Mouse (Mus musculus) left cerebral cortex, adult 2 months (tissue): ENCODE data around the gene Mtx1. TPM values are rescaled to one million over a fixed set of nuclear protein-coding genes. Genes with fewer than 3 reads are reported as not detected.
"Not testable (repeated sequence)": the region's sequence is repeated elsewhere in the genome, so short reads cannot be mapped to it uniquely, and the experiment has no call there.

Source experiments
- DNase-seq, 2 experiments: peaks; one replicate each; pipeline ENCODE4 v3.0.0; 2021 to 2022; ENCODE audit warnings: low spot score in 2 of 2, mixed read lengths in 1 of 2; ENCODE audit errors: extremely low spot score in 1 of 2
- H3K27ac ChIP-seq: fragments of 200-600 bp; 2 replicates; pipeline ENCODE4 v1.8.1; 2022
- H3K4me3 ChIP-seq: fragments of 200-600 bp; 2 replicates; pipeline ENCODE4 v1.8.1; 2022
- CTCF ChIP-seq: fragments of 200-600 bp; IDR thresholded peaks from 2 replicates; pipeline ENCODE4 v1.8.1; 2022; ENCODE audit warnings: antibody characterized with exemption, mild to moderate bottlenecking, moderate library complexity
- intact Hi-C: fragments of 180-260 bp; cut with DNase I; formaldehyde crosslinking; loops from one replicate; pipeline ENCODE4 v1.15.1; 2025
- total RNA-seq, 2 experiments: library from RNA; stranded (reverse); gene quantifications; 2 replicates each; pipeline ENCODE4 v1.2.3; 2021

The Mtx1 gene
- total RNA-seq, 2 experiments from 2014 or later = 96.2 to 99.9 TPM

DNA sequence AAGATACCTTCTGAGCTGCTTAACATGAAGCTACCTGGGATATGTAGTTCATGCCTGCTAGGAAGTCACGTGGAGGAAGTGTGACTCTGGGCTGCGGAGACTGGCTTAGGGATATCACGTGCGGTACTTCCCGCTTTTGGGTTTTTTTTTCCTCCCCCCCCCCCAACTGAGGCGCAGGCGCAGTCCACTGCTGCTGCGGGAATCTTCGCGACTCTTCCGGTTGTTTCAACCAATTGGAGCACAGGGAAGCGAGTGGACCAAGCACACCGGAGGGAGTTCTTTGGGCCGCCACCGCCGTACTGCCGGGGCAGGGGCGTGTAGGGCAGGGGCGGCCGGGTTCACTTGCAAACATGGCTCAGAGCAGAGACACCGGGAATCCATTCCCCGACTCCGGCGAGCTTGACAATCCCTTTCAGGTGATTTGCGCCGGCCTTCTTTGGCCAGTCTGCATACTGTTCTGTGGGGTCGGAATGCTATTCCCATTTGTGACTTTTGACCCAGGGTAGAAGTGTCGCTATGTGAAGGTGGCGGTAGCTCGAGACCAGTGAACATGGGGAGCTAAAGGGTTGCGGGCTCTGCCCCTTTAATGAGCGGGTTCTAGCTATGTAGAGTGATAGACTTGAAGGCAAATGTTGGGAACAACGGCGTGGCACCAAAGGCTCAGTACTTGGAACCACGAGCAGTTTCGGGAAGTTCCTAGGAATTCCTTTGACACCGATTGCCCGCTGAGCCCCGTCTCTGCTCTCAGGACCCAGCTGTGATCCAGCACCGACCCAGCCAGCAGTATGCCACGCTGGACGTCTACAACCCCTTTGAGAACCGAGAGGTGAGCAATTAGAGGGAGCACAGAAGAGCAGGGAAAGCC is 49.4 kb downstream of the Mtx1 start, which contains the start of gene Scamp3:
TSS of gene Scamp3 (plus strand) at position 232 of the 865 bp plus-strand sequence.
- H3K4me3 ChIP-seq = peak within 1 kb of the TSS; percentile 97
- H3K27ac ChIP-seq = peak within 1 kb of the TSS; percentile 91
- DNase-seq = peak; percentile 82 to 84
- intact Hi-C loops = loop anchor here (1.0 kb wide), 1 partner anchor 12 kb away; no protein-coding TSS in a partner anchor
- no peak for TF ChIP-seq CTCF

GRCm38 (mm10) chr3:89176421-89176820 is 50.5 kb downstream of the Mtx1 start:
- Histone ChIP-seq H3K27ac (no peak overlapping the region), H3K4me3 (no peak overlapping the region)
- intact Hi-C loops = no loop called here
- DNase-seq = no peak
- no peak for TF ChIP-seq CTCF

DNA sequence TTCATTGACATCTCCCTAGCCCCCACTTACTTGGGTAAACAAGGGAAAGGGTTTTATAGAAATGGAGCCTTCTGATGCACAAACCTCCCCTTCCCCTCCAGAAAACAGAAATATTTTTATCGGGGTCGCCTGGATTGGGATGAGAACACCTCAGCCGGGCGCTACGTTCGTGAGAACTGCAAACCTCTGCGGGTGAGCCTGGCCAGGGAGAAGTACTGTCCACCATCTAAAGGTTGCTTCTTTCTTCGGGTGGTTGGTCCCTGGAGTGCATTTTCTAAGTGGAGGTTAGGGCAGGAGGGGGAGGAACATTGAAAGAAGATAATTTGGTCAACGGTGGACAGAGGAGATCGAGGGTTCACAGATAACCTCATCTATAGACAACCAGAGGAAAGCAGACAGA is 51.3 kb downstream of the Mtx1 start:
- no peak for DNase-seq
- H3K4me3 ChIP-seq = no peak overlapping the region
- intact Hi-C loops = no loop called here
- H3K27ac ChIP-seq = no peak overlapping the region
- no peak for TF ChIP-seq CTCF

GRCm38 (mm10) chr3:89174844-89175243 is 52.0 kb downstream of the Mtx1 start:
- TF ChIP-seq CTCF = no peak
- H3K27ac ChIP-seq = no peak overlapping the region
- no peak overlapping the region for H3K4me3 ChIP-seq
- intact Hi-C loops = no loop called here
- DNase-seq = no peak

GRCm38 (mm10) chr3:89166945-89167344 is 59.9 kb downstream of the Mtx1 start:
- Histone ChIP-seq H3K27ac (no peak overlapping the region), H3K4me3 (no peak overlapping the region)
- intact Hi-C loops = loop anchor here (10.0 kb wide), 1 partner anchor 222 kb away; no protein-coding TSS in a partner anchor
- TF ChIP-seq CTCF = no peak
- DNase-seq = no peak

- Histone ChIP-seq H3K4me3 (peak overlapping the region; percentile 68), H3K27ac (peak overlapping the region; percentile 91)
- TF ChIP-seq CTCF = no peak
- intact Hi-C loops = loop anchor here (1.0 to 10.0 kb wide), 3 partner anchors 12 to 221 kb away; partner anchors contain the start of gene Scamp3
- no peak for DNase-seq
These were observed 61.5 kb downstream of the Mtx1 start for GRCm38 (mm10) chr3:89165268-89165870.

DNA sequence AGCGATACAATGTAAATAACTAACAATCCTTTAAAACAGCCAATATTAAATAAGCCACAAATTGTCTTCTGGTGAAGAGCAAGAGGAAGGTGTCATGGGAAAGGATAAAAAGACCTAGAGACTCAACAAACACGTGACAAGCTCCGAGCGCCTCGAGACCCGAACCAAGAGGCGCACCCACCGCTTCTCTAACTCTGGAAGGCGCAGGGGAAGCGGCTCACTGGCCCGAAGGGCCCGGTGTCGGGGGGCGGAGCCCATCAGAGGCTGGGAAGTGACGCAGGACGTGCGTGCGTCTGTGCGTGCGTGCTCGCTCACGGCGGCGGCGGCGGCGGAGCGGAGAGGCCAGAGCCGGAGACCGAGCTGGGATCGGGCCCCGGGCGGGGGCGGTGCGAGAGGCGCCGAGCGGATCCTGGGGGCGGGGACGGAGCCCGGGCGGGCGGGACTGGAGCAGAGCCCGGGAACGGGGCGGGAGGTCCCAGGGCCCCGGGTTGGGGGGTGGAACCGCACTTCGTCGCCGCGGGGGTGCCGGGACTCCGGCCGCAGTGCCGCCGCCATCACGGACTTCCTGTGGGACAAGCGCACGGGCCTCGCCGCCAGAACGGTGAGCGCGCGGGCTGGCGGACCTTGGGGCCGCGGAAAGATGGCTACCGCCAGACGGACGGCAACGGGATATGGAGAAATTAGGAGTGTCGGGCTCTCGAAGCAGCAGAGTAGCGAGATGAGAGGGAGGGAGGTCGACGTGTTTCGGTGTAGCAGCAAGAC is 62.2 kb downstream of the Mtx1 start, which contains the start of gene Clk2:
TSS of gene Clk2 (plus strand) at position 290 of the 762 bp plus-strand sequence.
- intact Hi-C loops = loop anchor here (1.0 to 10.0 kb wide), 3 partner anchors 13 to 220 kb away; partner anchors contain the start of gene Scamp3
- no peak for TF ChIP-seq CTCF
- peak; percentile 93 to 95 for DNase-seq
- Histone ChIP-seq H3K4me3 (peak within 1 kb of the TSS; percentile 68), H3K27ac (peak within 1 kb of the TSS; percentile 91)

GRCm38 (mm10) chr3:89163643-89164245 is 63.1 kb downstream of the Mtx1 start:
- Histone ChIP-seq H3K27ac (peak overlapping the region; percentile 91; the same call in 1 of the 2 replicates), H3K4me3 (peak overlapping the region; percentile 68)
- DNase-seq = no peak
- TF ChIP-seq CTCF = no peak
- intact Hi-C loops = loop anchor here (2.0 to 10.0 kb wide), 2 partner anchors 73 to 219 kb away; no protein-coding TSS in a partner anchor

- no peak for TF ChIP-seq CTCF
- Histone ChIP-seq H3K27ac (no peak overlapping the region), H3K4me3 (no peak overlapping the region)
- intact Hi-C loops = loop anchor here (10.0 kb wide), 1 partner anchor 218 kb away; no protein-coding TSS in a partner anchor
- no peak for DNase-seq
These were observed 63.8 kb downstream of the Mtx1 start for GRCm38 (mm10) chr3:89163123-89163522.

GRCm38 (mm10) chr3:89161786-89162185 is 65.1 kb downstream of the Mtx1 start:
- no peak for TF ChIP-seq CTCF
- intact Hi-C loops = loop anchor here (10.0 kb wide), 1 partner anchor 217 kb away; no protein-coding TSS in a partner anchor
- no peak overlapping the region for H3K27ac ChIP-seq
- H3K4me3 ChIP-seq = no peak overlapping the region
- no peak for DNase-seq

- DNase-seq, H3K4me3 ChIP-seq, H3K27ac ChIP-seq: not testable (repeated sequence)
- intact Hi-C loops = loop anchor here (10.0 kb wide), 1 partner anchor 216 kb away; no protein-coding TSS in a partner anchor
These were observed 65.7 kb downstream of the Mtx1 start for GRCm38 (mm10) chr3:89161207-89161606.
